Mouse (Mus musculus) lung, adult 2 months (tissue): Measurements from ENCODE around the gene Atg5. TPM values are rescaled to one million over a fixed set of nuclear protein-coding genes. Genes with fewer than 3 reads are reported as not detected.
"Not testable (repeated sequence)": the region's sequence is repeated elsewhere in the genome, so short reads cannot be mapped to it uniquely, and the experiment has no call there.

Source experiments
- DNase-seq: peaks from one replicate; pipeline ENCODE4 v3.0.0; 2022
- H3K4me1 ChIP-seq: fragments of 200-500 bp; 2 replicates; pipeline ENCODE4 v1.6.1; 2011; ENCODE audit warnings: low read length; ENCODE audit not compliant: control insufficient read depth, insufficient read depth
- H3K4me3 ChIP-seq: fragments of 200-500 bp; replicated peaks from 2 replicates; pipeline ENCODE3; 2011; ENCODE audit warnings: low read depth, mild to moderate bottlenecking, control low read depth, low read length; ENCODE audit errors: extremely low read depth
- CTCF ChIP-seq: fragments of 200-500 bp; IDR thresholded peaks from 2 replicates; pipeline ENCODE4 v1.5.1; 2011; ENCODE audit warnings: mild to moderate bottlenecking, low read length, control low read depth; ENCODE audit not compliant: insufficient read depth
- POLR2A ChIP-seq: fragments of 200-500 bp; IDR thresholded peaks from 2 replicates; pipeline ENCODE4 v1.6.1; 2011; ENCODE audit warnings: low read depth, mild to moderate bottlenecking, control low read depth, low read length, borderline replicate concordance; ENCODE audit errors: extremely low read depth
- WGBS: fragments of 180-500 bp; shearing (Covaris S2); methylation state at CpG from one replicate; pipeline ENCODE4 v1.1.7; 2018; 5-methylcytosine and 5-hydroxymethylcytosine counted together
- polyA plus RNA-seq: library from polyadenylated mRNA; depleted of rRNA; stranded (reverse); fragments of >200 nt; gene quantifications from 2 replicates; pipeline ENCODE4 v1.2.3, GENCODE M21; 2012

The Atg5 gene
- polyA plus RNA-seq, 1 experiment = 8.5 TPM

DNA sequence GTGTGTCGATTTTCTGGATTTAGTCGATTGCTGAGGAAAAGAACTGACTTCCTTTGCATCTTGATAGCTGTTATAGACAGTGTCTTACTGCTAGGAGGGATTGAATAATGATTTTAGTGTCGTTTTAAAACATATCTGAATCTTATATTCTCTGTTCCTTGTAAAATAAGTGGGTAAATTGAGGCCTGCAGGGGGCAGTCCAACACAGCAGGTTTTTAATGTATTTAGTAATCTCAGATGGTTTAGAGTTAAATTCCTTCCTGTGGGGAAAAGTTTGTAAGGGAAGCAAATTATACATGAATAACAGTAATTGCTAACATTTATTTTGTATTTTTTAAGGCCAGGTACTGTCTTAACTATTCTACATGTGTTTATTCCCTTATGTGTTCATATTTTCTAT is 60.2 kb downstream of the Atg5 start:
- 53% methylated on average over 3 of the region's 3 CpGs for WGBS
- TF ChIP-seq POLR2A (no peak), CTCF (no peak)
- no peak overlapping the region for H3K4me3 ChIP-seq
- no peak for DNase-seq
- H3K4me1 ChIP-seq = no peaks in the 10 kb centered on the region

GRCm38 (mm10) chr10:44330717-44331116 is 62.6 kb downstream of the Atg5 start:
- TF ChIP-seq CTCF = no peak
- TF ChIP-seq POLR2A = no peak
- Histone ChIP-seq H3K4me3 (no peak overlapping the region), H3K4me1 (no peaks in the 10 kb centered on the region)
- 93% methylated on average over 1 of the region's 1 CpGs for WGBS
- no peak for DNase-seq

DNA sequence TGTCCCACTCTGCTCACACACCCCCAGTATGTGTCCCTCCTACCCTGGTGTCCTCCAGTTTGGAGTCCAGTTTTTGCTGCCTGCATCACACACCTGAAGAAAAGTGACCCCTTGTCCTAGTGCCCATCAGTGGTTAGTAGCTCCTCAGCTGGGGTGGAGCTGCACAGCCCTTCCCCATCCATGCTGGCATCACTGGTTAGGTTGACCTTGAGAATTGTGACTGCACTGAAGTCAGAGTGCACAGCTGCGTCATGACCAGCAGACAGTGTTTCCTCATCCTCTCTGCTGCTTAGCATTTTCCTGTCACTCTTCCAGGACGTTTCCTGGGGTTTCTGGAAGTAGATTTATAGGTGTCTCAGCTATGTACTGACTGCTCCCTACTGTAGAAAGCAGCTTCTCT is 63.3 kb downstream of the Atg5 start:
- TF ChIP-seq CTCF (no peak), POLR2A (no peak)
- Histone ChIP-seq H3K4me3 (no peak overlapping the region), H3K4me1 (no peaks in the 10 kb centered on the region)
- no peak for DNase-seq
- WGBS = 42% methylated on average over 2 of the region's 2 CpGs

DNA sequence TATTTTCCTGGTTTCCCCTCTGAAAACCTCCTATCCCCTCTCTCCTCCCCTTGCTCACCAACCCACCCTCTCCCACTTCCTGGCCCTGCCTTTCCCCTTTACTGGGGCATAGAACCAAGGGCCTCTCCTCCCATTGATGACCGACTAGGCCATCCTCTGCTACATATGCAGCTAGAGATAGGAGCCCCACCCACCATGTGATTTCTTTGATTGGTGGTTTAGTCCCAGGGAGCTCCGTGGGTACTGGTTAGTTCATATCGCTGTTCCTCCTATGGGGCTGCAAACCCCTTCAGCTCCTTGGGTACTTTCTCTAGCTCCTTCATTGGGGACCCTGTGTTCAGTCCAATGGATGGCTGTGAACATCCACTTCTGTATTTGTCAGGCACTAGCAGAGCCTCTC is 64.5 kb downstream of the Atg5 start:
- WGBS = 93% methylated on average over 3 of the region's 3 CpGs
- not testable (repeated sequence) for H3K4me1 ChIP-seq, DNase-seq, H3K4me3 ChIP-seq

DNA sequence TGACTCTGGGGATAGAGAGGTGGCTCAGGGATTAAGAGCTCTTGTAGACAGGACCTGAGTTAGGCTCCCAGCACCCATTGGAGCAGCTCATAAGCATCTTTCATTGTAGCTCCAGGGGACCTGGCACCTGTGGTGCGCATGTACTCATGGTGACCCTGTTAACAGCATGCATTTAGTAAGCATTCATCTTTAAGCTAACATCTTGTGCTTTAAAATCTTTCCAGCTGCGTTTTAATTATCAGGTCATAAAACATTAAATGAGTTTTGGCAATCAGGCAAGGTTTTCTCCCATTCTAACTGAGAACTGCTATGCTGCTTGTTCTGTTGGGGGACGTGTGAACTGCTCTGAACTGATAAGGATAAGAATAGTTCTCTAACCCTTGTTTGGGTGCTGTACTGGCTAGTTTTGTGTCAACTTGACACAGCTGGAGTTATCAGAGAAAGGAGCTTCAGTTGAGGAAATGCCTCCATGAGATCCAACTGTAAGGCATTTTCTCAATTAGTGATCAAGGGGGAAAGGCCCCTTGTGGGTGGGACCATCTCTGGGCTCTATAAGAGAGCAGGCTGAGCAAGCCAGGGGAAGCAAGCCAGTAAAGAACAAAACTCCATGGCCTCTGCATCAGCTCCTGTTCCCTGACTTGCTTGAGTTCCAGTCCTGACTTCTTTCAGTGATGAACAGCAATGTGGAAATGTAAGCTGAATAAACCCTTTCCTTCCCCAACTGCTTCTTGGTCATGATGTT is 68.7 kb downstream of the Atg5 start:
- not testable (repeated sequence) for H3K4me3 ChIP-seq, DNase-seq, H3K4me1 ChIP-seq
- WGBS = 83% methylated on average over 3 of the region's 3 CpGs

DNA sequence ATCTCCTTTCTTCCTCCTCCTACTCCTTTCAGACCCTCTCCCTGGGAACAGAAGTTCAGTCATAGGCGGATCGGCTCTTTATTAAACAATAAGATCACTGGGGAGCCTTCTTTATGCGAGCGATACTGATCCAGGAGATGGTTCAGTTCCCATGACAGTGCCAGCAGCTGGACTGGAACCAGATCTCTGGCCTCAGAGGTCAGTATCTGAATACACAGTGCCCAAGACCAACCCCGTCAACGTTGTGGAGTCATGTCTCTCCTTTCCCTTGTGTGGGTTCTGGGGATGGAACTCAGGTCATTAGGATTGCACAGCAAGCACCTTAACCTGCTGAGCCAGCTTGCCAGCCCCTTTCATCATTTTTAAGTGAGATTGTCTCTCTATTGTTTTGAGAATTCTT is 70.4 kb downstream of the Atg5 start:
- no peak for TF ChIP-seq CTCF
- no peak for TF ChIP-seq POLR2A
- DNase-seq = no peak
- H3K4me3 ChIP-seq = no peak overlapping the region
- no peaks in the 10 kb centered on the region for H3K4me1 ChIP-seq
- 79% methylated on average over 6 of the region's 6 CpGs for whole genome bisulfite sequencing

DNA sequence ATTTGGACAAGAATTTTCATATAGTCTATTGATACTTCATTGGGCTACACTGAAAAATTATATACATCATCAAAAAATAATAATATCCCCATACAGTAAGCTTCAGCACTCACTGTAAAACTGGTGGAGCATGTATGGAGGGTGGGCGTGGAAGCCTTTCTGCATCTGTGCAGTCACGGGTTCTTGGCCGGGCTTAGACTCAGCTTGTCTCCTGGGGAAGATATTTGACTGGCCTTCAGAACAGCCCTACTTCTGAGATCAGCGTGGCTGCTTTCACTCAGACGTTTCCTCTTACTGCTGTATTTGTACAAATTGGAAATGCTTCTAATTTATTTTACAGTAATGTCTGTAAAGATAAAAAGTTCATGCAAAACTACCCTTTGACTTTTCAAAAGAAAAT is 71.2 kb downstream of the Atg5 start:
- WGBS = 68% methylated on average over 5 of the region's 5 CpGs
- TF ChIP-seq POLR2A = no peak
- TF ChIP-seq CTCF = no peak
- no peak overlapping the region for H3K4me3 ChIP-seq

DNA sequence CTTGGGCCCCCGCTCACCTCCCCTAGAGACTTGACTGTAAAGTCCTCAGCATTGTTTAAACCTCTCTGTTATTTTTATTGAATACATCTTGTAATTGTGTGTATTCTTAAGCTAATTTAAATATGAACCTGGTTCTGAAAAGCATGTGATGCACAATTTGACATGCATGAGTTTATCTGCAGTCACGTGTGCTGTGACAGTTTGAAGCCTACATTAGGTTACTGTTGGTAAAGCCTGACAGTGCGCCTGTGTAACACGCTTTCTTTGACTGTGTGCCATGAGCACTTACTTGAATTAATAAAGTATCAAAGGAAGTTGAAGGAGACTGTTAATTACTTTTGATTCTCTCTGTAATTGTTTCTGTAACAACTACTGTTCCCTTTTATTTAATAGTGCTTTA is 72.8 kb downstream of the Atg5 start:
- WGBS = 91% methylated on average over 4 of the region's 4 CpGs
- Histone ChIP-seq H3K4me1 (no peaks in the 10 kb centered on the region), H3K4me3 (no peak overlapping the region)
- DNase-seq = no peak
- TF ChIP-seq CTCF = no peak
- TF ChIP-seq POLR2A = no peak

More for the DNA sequence above, 71.2 kb downstream of the Atg5 start:
- no peaks in the 10 kb centered on the region for H3K4me1 ChIP-seq
- no peak for DNase-seq

- H3K4me1 ChIP-seq = no peaks in the 10 kb centered on the region
- DNase-seq = no peak
- WGBS = 83% methylated on average over 6 of the region's 6 CpGs
- TF ChIP-seq POLR2A (no peak), CTCF (no peak)
- no peak overlapping the region for H3K4me3 ChIP-seq
Observed at GRCm38 (mm10) chr10:44341826-44342521, 73.8 kb downstream of the Atg5 start.

DNA sequence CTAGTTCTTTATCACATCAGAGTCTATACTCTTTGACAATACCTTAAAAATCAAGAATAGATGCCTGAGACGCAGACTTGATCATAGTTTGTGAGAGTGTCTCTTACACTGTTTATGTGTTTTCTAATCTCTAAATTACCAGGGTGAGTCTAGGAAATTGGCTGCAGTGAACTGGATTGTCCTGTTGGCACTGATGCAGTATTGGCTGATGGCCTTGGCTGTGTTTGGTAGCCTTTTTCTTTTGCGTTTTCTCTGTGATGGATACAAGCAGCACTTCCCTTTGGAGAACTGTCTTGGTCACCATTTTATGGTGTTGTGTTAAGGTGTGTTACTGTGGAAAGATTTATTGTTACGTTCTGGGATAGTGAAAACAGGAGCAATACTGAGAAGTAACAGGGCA is 75.2 kb downstream of the Atg5 start:
- WGBS = 74% methylated on average over 3 of the region's 3 CpGs
- TF ChIP-seq POLR2A (no peak), CTCF (no peak)
- no peak for DNase-seq

More for the DNA sequence above, 75.2 kb downstream of the Atg5 start:
- Histone ChIP-seq H3K4me1 (no peaks in the 10 kb centered on the region), H3K4me3 (no peak overlapping the region)
